Mouse (Mus musculus) CH12.LX (cell line): Measurements from ENCODE around the gene Bsn. TPM values are rescaled to one million over a fixed set of nuclear protein-coding genes. Genes with fewer than 3 reads are reported as not detected.

Experiments
- DNase-seq: peaks from one replicate; pipeline ENCODE4 v3.0.0-alpha.2; 2013; ENCODE audit errors: extremely low read depth
- H3K27ac ChIP-seq: 2 replicates; pipeline ENCODE4 v1.5.1; 2012; ENCODE audit warnings: low read depth, mild to moderate bottlenecking, control low read depth, moderate library complexity; ENCODE audit not compliant: insufficient read depth
- H3K27me3 ChIP-seq: replicated peaks from 2 replicates; pipeline ENCODE3; 2012; ENCODE audit warnings: inconsistent platforms
- H3K36me3 ChIP-seq, 2 experiments: replicated peaks in 1 of 2; 2 replicates each; pipeline versions ENCODE3 to v1.6.1; 2012; ENCODE audit warnings: inconsistent platforms in 1 of 2, low read length in 1 of 2, mild to moderate bottlenecking in 1 of 2, mixed read lengths in 1 of 2, moderate library complexity in 1 of 2; ENCODE audit not compliant: control insufficient read depth in 1 of 2, insufficient read depth in 1 of 2
- H3K4me1 ChIP-seq, 2 experiments: 2 replicates each; pipeline ENCODE4 v1.6.1; 2012; ENCODE audit warnings: inconsistent platforms in 1 of 2, moderate library complexity in 1 of 2; ENCODE audit not compliant: insufficient read depth in 2 of 2, control insufficient read depth in 1 of 2
- H3K4me2 ChIP-seq: 2 replicates; pipeline ENCODE4 v1.6.1; 2012; ENCODE audit warnings: low read depth, mild to moderate bottlenecking, control low read depth; ENCODE audit not compliant: poor library complexity, insufficient read depth, severe bottlenecking
- H3K4me3 ChIP-seq, 3 experiments: fragments of 150-350 bp in 1 of 3; sonication (generic) in 1 of 3; replicated peaks in 1 of 3; 2 replicates each; pipeline versions ENCODE3 to v1.5.1; 2011 to 2012; ENCODE audit warnings: low read depth in 2 of 3, low read length in 2 of 3, mild to moderate bottlenecking in 2 of 3, moderate library complexity in 2 of 3, control low read depth in 1 of 3, improper control_type of control experiment in 1 of 3, inconsistent platforms in 1 of 3, mixed read lengths in 1 of 3; ENCODE audit not compliant: poor library complexity in 1 of 3
- H3K79me2 ChIP-seq: replicated peaks from 2 replicates; pipeline ENCODE4 v1.6.1; 2012; ENCODE audit warnings: mild to moderate bottlenecking, moderate library complexity; ENCODE audit not compliant: control insufficient read depth, poor library complexity, insufficient read depth, severe bottlenecking; ENCODE audit errors: extremely low read depth
- H3K9ac ChIP-seq: 2 replicates; pipeline ENCODE4 v1.6.1; 2012; ENCODE audit warnings: low read depth, mild to moderate bottlenecking, control low read depth, moderate library complexity; ENCODE audit not compliant: insufficient read depth
- H3K9me3 ChIP-seq: replicated peaks from 2 replicates; pipeline ENCODE3; 2012; ENCODE audit warnings: low read length, inconsistent platforms, mixed read lengths
- CHD2 ChIP-seq: IDR thresholded peaks from 2 replicates; pipeline ENCODE4 v1.6.1; 2011; ENCODE audit warnings: low read length, improper control_type of control experiment
- CTCF ChIP-seq, 2 experiments: IDR thresholded peaks in 1 of 2; conservative IDR thresholded peaks in 1 of 2; 2 replicates each; pipeline ENCODE4 v1.5.1; 2011 to 2012; ENCODE audit warnings: low read depth in 2 of 2, low read length in 2 of 2, improper control_type of control experiment in 1 of 2, inconsistent platforms in 1 of 2, mild to moderate bottlenecking in 1 of 2, moderate library complexity in 1 of 2
- ELF1 ChIP-seq: IDR thresholded peaks from 2 replicates; pipeline ENCODE4 v1.6.1; 2014; ENCODE audit warnings: low read depth, mild to moderate bottlenecking, inconsistent platforms, low read length, improper control_type of control experiment
- EP300 ChIP-seq: IDR thresholded peaks from 2 replicates; pipeline ENCODE4 v1.6.1; 2011; ENCODE audit warnings: low read length, improper control_type of control experiment
- IRF4 ChIP-seq: IDR thresholded peaks from 2 replicates; pipeline ENCODE4 v1.6.1; 2014; ENCODE audit warnings: low read depth, mild to moderate bottlenecking, inconsistent platforms, low read length, improper control_type of control experiment
- JUN ChIP-seq: IDR thresholded peaks from 2 replicates; pipeline ENCODE4 v1.6.1; 2011; ENCODE audit warnings: low read depth, mild to moderate bottlenecking, low read length, improper control_type of control experiment, moderate library complexity; ENCODE audit not compliant: insufficient read depth
- KAT2A ChIP-seq: IDR thresholded peaks from 2 replicates; pipeline ENCODE4 v1.6.1; 2012; ENCODE audit warnings: low read length, improper control_type of control experiment, inconsistent platforms; ENCODE audit not compliant: insufficient replicate concordance
- MAFK ChIP-seq: IDR thresholded peaks from 2 replicates; pipeline ENCODE4 v1.6.1; 2011; ENCODE audit warnings: low read length, improper control_type of control experiment; ENCODE audit not compliant: insufficient replicate concordance
- MAX ChIP-seq: IDR thresholded peaks from 2 replicates; pipeline ENCODE4 v1.6.1; 2011; ENCODE audit warnings: low read length, improper control_type of control experiment
- MEF2A ChIP-seq: IDR thresholded peaks from 2 replicates; pipeline ENCODE4 v1.6.1; 2014; ENCODE audit warnings: low read depth, mild to moderate bottlenecking, inconsistent platforms, low read length, improper control_type of control experiment, borderline replicate concordance
- MXI1 ChIP-seq: IDR thresholded peaks from 2 replicates; pipeline ENCODE4 v1.6.1; 2011; ENCODE audit warnings: mild to moderate bottlenecking, low read depth, low read length, improper control_type of control experiment
- MYC ChIP-seq: IDR thresholded peaks from 2 replicates; pipeline ENCODE4 v1.6.1; 2011; ENCODE audit warnings: low read depth, mild to moderate bottlenecking, improper control_type of control experiment, low read length
- NRF1 ChIP-seq: IDR thresholded peaks from 2 replicates; pipeline ENCODE4 v1.6.1; 2014; ENCODE audit warnings: low read depth, mild to moderate bottlenecking, inconsistent platforms, low read length, improper control_type of control experiment, moderate library complexity
- PAX5 ChIP-seq: IDR thresholded peaks from 2 replicates; pipeline ENCODE4 v1.6.1; 2012; ENCODE audit warnings: low read length, inconsistent platforms, mixed read lengths
- POLR2A ChIP-seq: IDR thresholded peaks from 2 replicates; pipeline ENCODE4 v1.6.1; 2011; ENCODE audit warnings: low read depth, mild to moderate bottlenecking, improper control_type of control experiment, low read length
- SIN3A ChIP-seq: IDR thresholded peaks from 2 replicates; pipeline ENCODE4 v1.6.1; 2012; ENCODE audit warnings: low read length, improper control_type of control experiment, inconsistent platforms
- TBP ChIP-seq: conservative IDR thresholded peaks from 2 replicates; pipeline ENCODE4 v1.6.1; 2011; ENCODE audit warnings: low read depth, low read length, improper control_type of control experiment
- USF1 ChIP-seq: IDR thresholded peaks from 2 replicates; pipeline ENCODE4 v1.6.1; 2014; ENCODE audit warnings: low read depth, mild to moderate bottlenecking, inconsistent platforms, low read length, improper control_type of control experiment
- USF2 ChIP-seq: conservative IDR thresholded peaks from 2 replicates; pipeline ENCODE4 v1.6.1; 2011; ENCODE audit warnings: low read depth, low read length, improper control_type of control experiment
- ZC3H11A ChIP-seq: IDR thresholded peaks from 2 replicates; pipeline ENCODE4 v1.6.1; 2012; ENCODE audit warnings: low read depth, mild to moderate bottlenecking, inconsistent platforms, low read length, improper control_type of control experiment
- ZMIZ1 ChIP-seq: IDR thresholded peaks from 2 replicates; pipeline ENCODE4 v1.6.1; 2012; ENCODE audit warnings: low read depth, mild to moderate bottlenecking, inconsistent platforms, low read length, improper control_type of control experiment
- ZNF384 ChIP-seq: IDR thresholded peaks from 2 replicates; pipeline ENCODE4 v1.6.1; 2012; ENCODE audit warnings: low read depth, low read length, improper control_type of control experiment, inconsistent platforms
- dilution Hi-C: fragments of 300-500 bp; cut with MboI; formaldehyde crosslinking; loops from 2 replicates; pipeline ENCODE4 v1.14.3; 2020; ENCODE audit warnings: low sequenced_read_pairs; ENCODE audit not compliant: extremely low pct_unique_long_range_greater_than_20kb, extremely low pct_ligation_motif_present
- in situ Hi-C: fragments of 300-500 bp; cut with MboI; formaldehyde crosslinking; loops from 3 replicates; pipeline ENCODE4 v1.14.3; 2019; ENCODE audit warnings: low sequenced_read_pairs, low pct_ligation_motif_present, low pct_unique_long_range_greater_than_20kb, mixed read lengths
- polyA plus RNA-seq: library from polyadenylated mRNA; unstranded; fragments of >175 nt; gene quantifications from 2 replicates; pipeline ENCODE4 v1.2.1, GENCODE M21; 2012; ENCODE audit warnings: low read depth; ENCODE audit not compliant: insufficient read length
- total RNA-seq, 2 experiments: library from RNA; depleted of rRNA; stranded (reverse); fragments of 300-350 nt in 1 of 2; fragments of >200 nt in 1 of 2; gene quantifications; 2 replicates each; pipeline ENCODE4 v1.2.3; 2012 to 2014

Bsn gene
- total and polyA plus RNA-seq, 3 experiments = 3.6 to 7.8 (median 4.4) TPM

GRCm38 (mm10) chr9:108048566-108048955 is 141.6 kb downstream of the Bsn start:
- no peak for TF ChIP-seq JUN
- no peak for TF ChIP-seq NRF1
- TF ChIP-seq EP300 = no peak
- TF ChIP-seq KAT2A = no peak
- no peak for TF ChIP-seq ZC3H11A
- TF ChIP-seq ZNF384 = no peak
- TF ChIP-seq CTCF (conservative IDR thresholded peaks at IDR 0.05 in 1 of 2, IDR thresholded peaks at IDR 0.05 in 1 of 2; ENCODE audit: low read depth in 2 of 2, low read length in 2 of 2) = no peak
- no peak for TF ChIP-seq PAX5
- TF ChIP-seq ELF1 = no peak
- no peak for TF ChIP-seq POLR2A
- no peak for TF ChIP-seq IRF4
- TF ChIP-seq USF1 = no peak
- TF ChIP-seq SIN3A = no peak
- no peak for TF ChIP-seq TBP
- no peak for TF ChIP-seq ZMIZ1
- no peak for TF ChIP-seq MEF2A
- no peak for TF ChIP-seq MXI1
- no peak for TF ChIP-seq CHD2
- no peak for TF ChIP-seq MAX
- TF ChIP-seq, all 38 proteins: peak for 0
- Histone ChIP-seq H3K4me2 (peak overlapping the region; percentile 73), H3K9me3 (no peaks in the 10 kb centered on the region), H3K79me2 (no peaks in the 10 kb centered on the region), H3K4me3 (peak overlapping the region; percentile 21 to 53 (median 38)), H3K4me1 (peaks cover 2 to 37% of the 10 kb centered on the region in 2 experiments; a peak in 2 of 4 replicates), H3K36me3 (peaks cover 46 to 71% of the 10 kb centered on the region in 2 experiments), H3K9ac (peak overlapping the region; percentile 64), H3K27me3 (no peaks in the 10 kb centered on the region), H3K27ac (no peak overlapping the region)
- dilution Hi-C loops (no loop called here), in situ Hi-C loops (no loop called here)
- no peak for DNase-seq

- DNase-seq = no peak
Measured at GRCm38 (mm10) chr9:108047601-108048565, 142.3 kb downstream of the Bsn start.

More at GRCm38 (mm10) chr9:108047601-108048565, 142.3 kb downstream of the Bsn start:
- Histone ChIP-seq H3K4me3 (peak overlapping the region in 1 of 3 experiments; percentile 21), H3K9me3 (no peaks in the 10 kb centered on the region), H3K9ac (no peak overlapping the region), H3K4me2 (no peak overlapping the region), H3K27me3 (no peaks in the 10 kb centered on the region), H3K4me1 (peaks cover 2 to 32% of the 10 kb centered on the region in 2 experiments; a peak in 2 of 4 replicates), H3K79me2 (no peaks in the 10 kb centered on the region), H3K27ac (no peak overlapping the region), H3K36me3 (peaks cover 41 to 71% of the 10 kb centered on the region in 2 experiments)
- TF ChIP-seq USF1 (no peak), JUN (no peak), MAFK (no peak), CHD2 (no peak), EP300 (no peak), MYC (no peak), USF2 (no peak), POLR2A (no peak), ZNF384 (no peak), ZC3H11A (no peak), SIN3A (no peak), ZMIZ1 (no peak)
- dilution Hi-C loops (no loop called here), in situ Hi-C loops (no loop called here)
